Mouse (Mus musculus): ENCODE data around the gene Ptp4a2. TPM values are rescaled to one million over a fixed set of nuclear protein-coding genes. Genes with fewer than 3 reads are reported as not detected.

The Ptp4a2 gene
- polyA plus RNA-seq, 1 experiment from 2014 or later, result 347 TPM

- Histone ChIP-seq H3K4me1 (peaks cover 8% of the 10 kb centered on the region), H3K27ac (no peak overlapping the region), H3K27me3 (peaks cover 15% of the 10 kb centered on the region; the same call in 1 of the 2 replicates), H3K9ac (no peak overlapping the region), H3K9me3 (replicated peaks) (no peaks in the 10 kb centered on the region), H3K4me3 (no peak overlapping the region), H3K36me3 (no peaks in the 10 kb centered on the region), H3K4me2 (replicated peaks) (no peak overlapping the region)
- WGBS, result 85% methylated on average over 14 of the region's 14 CpGs
- ATAC-seq (ENCODE audit: low FRiP score), result no peak
Measured at GRCm38 (mm10) chr4:129811605-129812468, 818 bp downstream of the Ptp4a2 start.

GRCm38 (mm10) chr4:129817591-129817990 is 6.6 kb downstream of the Ptp4a2 start:
- Histone ChIP-seq H3K4me3 (no peak overlapping the region), H3K4me1 (peaks cover 15% of the 10 kb centered on the region), H3K9me3 (replicated peaks) (no peaks in the 10 kb centered on the region), H3K36me3 (no peaks in the 10 kb centered on the region), H3K27me3 (no peaks in the 10 kb centered on the region), H3K9ac (no peak overlapping the region), H3K27ac (no peak overlapping the region), H3K4me2 (replicated peaks) (no peak overlapping the region)
- 72% methylated on average over 6 of the region's 6 CpGs for WGBS
- no peak for ATAC-seq (ENCODE audit: low FRiP score)

- Histone ChIP-seq H3K9ac (no peak overlapping the region), H3K36me3 (no peaks in the 10 kb centered on the region), H3K4me3 (no peak overlapping the region), H3K4me2 (replicated peaks) (no peak overlapping the region), H3K9me3 (replicated peaks) (no peaks in the 10 kb centered on the region), H3K4me1 (peaks cover 23% of the 10 kb centered on the region), H3K27me3 (no peaks in the 10 kb centered on the region), H3K27ac (no peak overlapping the region)
- ATAC-seq (ENCODE audit: low FRiP score), result no peak
- WGBS, result 79% methylated on average over 10 of the region's 10 CpGs
Measured at GRCm38 (mm10) chr4:129818506-129819195, 7.6 kb downstream of the Ptp4a2 start.

- ATAC-seq (ENCODE audit: low FRiP score), result peak; percentile 96
- Histone ChIP-seq H3K4me1 (peaks cover 27% of the 10 kb centered on the region), H3K4me3 (peak overlapping the region; percentile 93), H3K27ac (peak overlapping the region; percentile 97), H3K4me2 (replicated peaks) (peak overlapping the region; percentile 81), H3K36me3 (no peaks in the 10 kb centered on the region), H3K9ac (peak overlapping the region; percentile 92), H3K9me3 (replicated peaks) (no peaks in the 10 kb centered on the region), H3K27me3 (no peaks in the 10 kb centered on the region)
- WGBS, result under 1% methylated on average over 59 of the region's 83 CpGs
Measured at GRCm38 (mm10) chr4:129819712-129820336, 8.8 kb downstream of the Ptp4a2 start.

GRCm38 (mm10) chr4:129820417-129821086 is 9.5 kb downstream of the Ptp4a2 start:
- peak; percentile 87 for ATAC-seq (ENCODE audit: low FRiP score)
- no peaks in the 10 kb centered on the region for H3K9me3 ChIP-seq (replicated peaks)
- no peaks in the 10 kb centered on the region for H3K27me3 ChIP-seq
- peak overlapping the region; percentile 97 for H3K27ac ChIP-seq
- H3K4me3 ChIP-seq, result peak overlapping the region; percentile 93
- peak overlapping the region; percentile 81 for H3K4me2 ChIP-seq (replicated peaks)
- no peaks in the 10 kb centered on the region for H3K36me3 ChIP-seq
- peaks cover 27% of the 10 kb centered on the region for H3K4me1 ChIP-seq
- 1% methylated on average over 45 of the region's 79 CpGs for WGBS
- peak overlapping the region; percentile 92 for H3K9ac ChIP-seq

- H3K4me2 ChIP-seq (replicated peaks), result peak overlapping the region; percentile 81
- peaks cover 27% of the 10 kb centered on the region for H3K4me1 ChIP-seq
- no peaks in the 10 kb centered on the region for H3K9me3 ChIP-seq (replicated peaks)
- H3K4me3 ChIP-seq, result peak overlapping the region; percentile 93
- peak overlapping the region; percentile 97 for H3K27ac ChIP-seq
- H3K27me3 ChIP-seq, result no peaks in the 10 kb centered on the region
- peak overlapping the region; percentile 92 for H3K9ac ChIP-seq
- WGBS, result 2% methylated on average over 16 of the region's 16 CpGs
- no peak for ATAC-seq (ENCODE audit: low FRiP score)
- no peaks in the 10 kb centered on the region for H3K36me3 ChIP-seq
Measured at GRCm38 (mm10) chr4:129821087-129821616, 10.1 kb downstream of the Ptp4a2 start.

GRCm38 (mm10) chr4:129822324-129822723 is 11.3 kb downstream of the Ptp4a2 start:
- ATAC-seq (ENCODE audit: low FRiP score), result no peak
- peak overlapping the region; percentile 43 for H3K9ac ChIP-seq
- H3K4me3 ChIP-seq, result no peak overlapping the region
- H3K27me3 ChIP-seq, result no peaks in the 10 kb centered on the region
- no peaks in the 10 kb centered on the region for H3K9me3 ChIP-seq (replicated peaks)
- no peak overlapping the region for H3K27ac ChIP-seq
- H3K36me3 ChIP-seq, result no peaks in the 10 kb centered on the region
- H3K4me2 ChIP-seq (replicated peaks), result peak overlapping the region; percentile 81
- H3K4me1 ChIP-seq, result peaks cover 27% of the 10 kb centered on the region
- WGBS, result 74% methylated on average over 3 of the region's 3 CpGs

- H3K9ac ChIP-seq, result no peak overlapping the region
- no peak for ATAC-seq (ENCODE audit: low FRiP score)
- H3K9me3 ChIP-seq (replicated peaks), result no peaks in the 10 kb centered on the region
- WGBS, result 90% methylated on average over 4 of the region's 4 CpGs
- H3K27ac ChIP-seq, result no peak overlapping the region
- H3K4me2 ChIP-seq (replicated peaks), result no peak overlapping the region
- H3K36me3 ChIP-seq, result no peaks in the 10 kb centered on the region
- no peak overlapping the region for H3K4me3 ChIP-seq
- peaks cover 29% of the 10 kb centered on the region for H3K4me1 ChIP-seq
- no peaks in the 10 kb centered on the region for H3K27me3 ChIP-seq
Measured at GRCm38 (mm10) chr4:129823216-129823810, 12.3 kb downstream of the Ptp4a2 start.

- Histone ChIP-seq H3K4me2 (replicated peaks) (no peak overlapping the region), H3K4me3 (no peak overlapping the region), H3K4me1 (peaks cover 15% of the 10 kb centered on the region), H3K36me3 (no peaks in the 10 kb centered on the region), H3K27ac (no peak overlapping the region), H3K9ac (no peak overlapping the region), H3K27me3 (no peaks in the 10 kb centered on the region), H3K9me3 (replicated peaks) (no peaks in the 10 kb centered on the region)
- 91% methylated on average over 3 of the region's 3 CpGs for WGBS
- no peak for ATAC-seq (ENCODE audit: low FRiP score)
Measured at GRCm38 (mm10) chr4:129827611-129828010, 16.6 kb downstream of the Ptp4a2 start.

- Histone ChIP-seq H3K27me3 (no peaks in the 10 kb centered on the region), H3K36me3 (no peaks in the 10 kb centered on the region), H3K9me3 (replicated peaks) (no peaks in the 10 kb centered on the region), H3K4me2 (replicated peaks) (no peak overlapping the region), H3K4me3 (no peak overlapping the region), H3K27ac (no peak overlapping the region), H3K9ac (no peak overlapping the region), H3K4me1 (peaks cover 11% of the 10 kb centered on the region)
- ATAC-seq (ENCODE audit: low FRiP score), result no peak
- 66% methylated on average over 3 of the region's 3 CpGs for WGBS
Measured at GRCm38 (mm10) chr4:129828081-129828480, 17.1 kb downstream of the Ptp4a2 start.

GRCm38 (mm10) chr4:129829799-129830198 is 18.8 kb downstream of the Ptp4a2 start:
- H3K4me2 ChIP-seq (replicated peaks), result no peak overlapping the region
- WGBS, result 86% methylated on average over 1 of the region's 1 CpGs
- no peaks in the 10 kb centered on the region for H3K9me3 ChIP-seq (replicated peaks)
- no peak overlapping the region for H3K4me3 ChIP-seq
- ATAC-seq (ENCODE audit: low FRiP score), result no peak
- H3K4me1 ChIP-seq, result peaks cover 2% of the 10 kb centered on the region; the same call in 1 of the 2 replicates
- no peak overlapping the region for H3K9ac ChIP-seq
- H3K27me3 ChIP-seq, result no peaks in the 10 kb centered on the region
- H3K27ac ChIP-seq, result no peak overlapping the region
- H3K36me3 ChIP-seq, result no peaks in the 10 kb centered on the region

All from hindbrain, embryonic 12.5 days (tissue).